1 mouse cellular context compared by ENCODE assay signal in genomic region chr12:33174675-33175357, GRCm38 (mm10).
TF ChIP-seq lines count a peak whose summit lies in the region.

No protein-coding gene starts in this region.

TF ChIP-seq in CH12.LX, 34 proteins besides CTCF, POLR2A, EP300 and RAD21 (continued from another document):
- TF ChIP-seq RCOR1 (conservative IDR thresholded peaks at IDR 0.05; ENCODE audit: low read depth, low read length) (peak; percentile 69; the same call in 1 of the 2 replicates), NELFE (IDR thresholded peaks at IDR 0.05; ENCODE audit: low read depth, low read length) (no peak), E2F4 (IDR thresholded peaks at IDR 0.05; ENCODE audit: insufficient replicate concordance, low read depth, low read length) (no peak), PAX5 (IDR thresholded peaks at IDR 0.05; ENCODE audit: low read length) (no peak), GABPA (IDR thresholded peaks at IDR 0.05; ENCODE audit: insufficient replicate concordance, low read depth, low read length) (no peak), SMC3 (IDR thresholded peaks at IDR 0.05; ENCODE audit: low read depth, low read length) (no peak), CHD2 (IDR thresholded peaks at IDR 0.05; ENCODE audit: low read length) (0 out of 2 replicates have a peak, but pooled peaks have one; percentile 45), BHLHE40 (IDR thresholded peaks at IDR 0.05; ENCODE audit: low read depth, low read length) (peak; percentile 58; the same call in 1 of the 2 replicates), JUND (conservative IDR thresholded peaks at IDR 0.05; ENCODE audit: low read depth, low read length) (no peak), HCFC1 (IDR thresholded peaks at IDR 0.05; ENCODE audit: low read depth, low read length) (no peak), IRF4 (IDR thresholded peaks at IDR 0.05; ENCODE audit: low read depth, low read length) (peak; percentile 17; the same call in 1 of the 2 replicates)
